In genomic region chr2:44848156-44848555, GRCm38 (mm10) we compare ENCODE assay signal across 23 mouse cellular contexts.
A peak's percentile ranks its signal among the peaks of the same experiment; 100 is the strongest.
DNase-seq lines count a peak whose midpoint lies in the region; ATAC-seq and TF ChIP-seq lines count a peak whose summit lies in the region.
"Had no signal": no experiment of that assay in that cellular context is flagged by ENCODE, and none has a peak within 500 bp of the region (broad histone marks: within the 10 kb centered on the region; RNA-seq: fewer than 3 reads in every experiment).

No protein-coding gene starts in this region.

- no peak for TF ChIP-seq EP300 in MEL (IDR thresholded peaks at IDR 0.05; ENCODE audit: low read depth in 1 of 2, low read length in 2 of 2)
- TF ChIP-seq EP300 in liver, postnatal 0 days (IDR thresholded peaks at IDR 0.05; ENCODE audit: low read depth): no peak

- TF ChIP-seq POLR2A in lung, adult 2 months (IDR thresholded peaks at IDR 0.05; ENCODE audit: borderline replicate concordance, extremely low read depth, low read depth, low read length): no peak
- TF ChIP-seq POLR2A in MEL (IDR thresholded peaks at IDR 0.05; ENCODE audit: control insufficient read depth in 1 of 2, insufficient read depth in 1 of 2, low read depth in 1 of 2, low read length in 2 of 2, poor library complexity in 1 of 2): no peak

- H3K4me2 ChIP-seq in lung, embryonic 14.5 days: no peak overlapping the region
- H3K4me2 ChIP-seq in liver, postnatal 0 days (ENCODE audit: low read depth, low read length): no peak overlapping the region
- H3K4me2 ChIP-seq: embryonic facial prominence, embryonic 12.5 days had no signal

- 70% methylated on average over 1 of the region's 1 CpGs for WGBS in lung, embryonic 14.5 days
- 43% methylated on average over 1 of the region's 1 CpGs for WGBS in lung, adult 2 months
- 39% methylated on average over 1 of the region's 1 CpGs for WGBS in liver, postnatal 0 days (ENCODE audit: insufficient replicate concordance)

- H3K4me3 ChIP-seq in lung, embryonic 14.5 days (ENCODE audit: low read depth, low read length): no peak overlapping the region
- H3K4me3 ChIP-seq in lung, adult 2 months (replicated peaks; ENCODE audit: extremely low read depth, low read depth, low read length): no peak overlapping the region
- no peak overlapping the region for H3K4me3 ChIP-seq in MEL (ENCODE audit: control insufficient read depth in 1 of 2, insufficient read depth in 1 of 2, low read depth in 2 of 2, low read length in 2 of 2)
- no peak overlapping the region for H3K4me3 ChIP-seq in liver, postnatal 0 days (ENCODE audit: low read depth, low read length)
- H3K4me3 ChIP-seq: embryonic facial prominence, embryonic 10.5 days; embryonic facial prominence, embryonic 12.5 days had no signal

- no peak for ATAC-seq in lung, embryonic 14.5 days (ENCODE audit: insufficient read depth)
- no peak for ATAC-seq in liver, postnatal 0 days
- ATAC-seq: CD4-positive, CD25-positive, alpha-beta regulatory T cell, adult 4 months; forebrain, embryonic 14.5 days; forebrain, embryonic 16.5 days had no signal

- no peak overlapping the region for H3K9ac ChIP-seq in lung, embryonic 14.5 days
- H3K9ac ChIP-seq in MEL (ENCODE audit: control insufficient read depth, low read depth, low read length, poor library complexity, severe bottlenecking): no peak overlapping the region
- H3K9ac ChIP-seq in liver, postnatal 0 days (replicated peaks): no peak overlapping the region
- H3K9ac ChIP-seq: embryonic facial prominence, embryonic 12.5 days had no signal

- no peak for TF ChIP-seq CTCF in lung, embryonic 14.5 days (IDR thresholded peaks at IDR 0.05; ENCODE audit: low read depth)
- no peak for TF ChIP-seq CTCF in lung, adult 2 months (IDR thresholded peaks at IDR 0.05; ENCODE audit: insufficient read depth, low read length)
- no peak for TF ChIP-seq CTCF in MEL (IDR thresholded peaks at IDR 0.05 in 2 of 3, conservative IDR thresholded peaks at IDR 0.05 in 1 of 3; ENCODE audit: control insufficient read depth in 1 of 3, insufficient read depth in 1 of 3, low read depth in 2 of 3, low read length in 3 of 3, poor library complexity in 1 of 3, severe bottlenecking in 1 of 3)
- no peak for TF ChIP-seq CTCF in liver, postnatal 0 days (IDR thresholded peaks at IDR 0.05; ENCODE audit: low read depth)

- 0 out of 2 replicates have a peak, but pooled peaks cover 7% of the 10 kb centered on the region for H3K36me3 ChIP-seq in lung, embryonic 14.5 days (ENCODE audit: insufficient read depth)
- H3K36me3 ChIP-seq in MEL (ENCODE audit: control insufficient read depth in 1 of 2, insufficient read depth in 2 of 2, low read length in 2 of 2): peaks cover 0 to 4% of the 10 kb centered on the region in 2 experiments; a peak in 1 of 4 replicates
- no peaks in the 10 kb centered on the region for H3K36me3 ChIP-seq in liver, postnatal 0 days (replicated peaks; ENCODE audit: insufficient read depth, low read length)
- H3K36me3 ChIP-seq: G1E had no signal

- DNase-seq in lung, embryonic 14.5 days: peak; percentile 46
- no peak for DNase-seq in lung, adult 2 months
- DNase-seq in 3T3-L1 (ENCODE audit: low read depth, low spot score): peak; percentile 60
- DNase-seq in MEL (ENCODE audit: low read depth, low spot score): peak; percentile 60
- peak; percentile 14 for DNase-seq in NIH3T3 (ENCODE audit: low read depth)
- DNase-seq in cerebellum, adult 11 months: no peak
- no peak for DNase-seq in liver, postnatal 0 days
- DNase-seq: adrenal gland, adult 2 months; adrenal gland, postnatal 10 days; adrenal gland, postnatal 36 days; B cell, adult 2 months; cerebellum, adult 18-20 months; cerebellum, adult 8-10 months; cerebellum, adult 9-11 months; cerebellum, postnatal 14 days; cerebellum, postnatal 36 days had no signal

- no peak for TF ChIP-seq RAD21 in MEL (IDR thresholded peaks at IDR 0.05; ENCODE audit: low read depth, low read length)

- peaks cover 8% of the 10 kb centered on the region; the same call in 1 of the 2 replicates for H3K9me3 ChIP-seq in lung, embryonic 14.5 days (ENCODE audit: low read depth, low read length)
- no peaks in the 10 kb centered on the region; the same call in 1 of the 2 replicates for H3K9me3 ChIP-seq in MEL (replicated peaks; ENCODE audit: insufficient read depth, low read length)
- peaks cover 10% of the 10 kb centered on the region for H3K9me3 ChIP-seq in liver, postnatal 0 days (ENCODE audit: low read length)

- H3K4me1 ChIP-seq in lung, embryonic 14.5 days (ENCODE audit: insufficient read depth): no peaks in the 10 kb centered on the region
- H3K4me1 ChIP-seq in lung, adult 2 months (ENCODE audit: control insufficient read depth, insufficient read depth, low read length): no peaks in the 10 kb centered on the region
- H3K4me1 ChIP-seq in MEL (ENCODE audit: control insufficient read depth in 1 of 2, insufficient read depth in 2 of 2, low read length in 2 of 2): no peaks in the 10 kb centered on the region
- no peaks in the 10 kb centered on the region for H3K4me1 ChIP-seq in liver, postnatal 0 days (ENCODE audit: insufficient read depth)
- H3K4me1 ChIP-seq: embryonic facial prominence, embryonic 10.5 days; embryonic facial prominence, embryonic 12.5 days had no signal

- no peaks in the 10 kb centered on the region for H3K27me3 ChIP-seq in lung, embryonic 14.5 days (ENCODE audit: insufficient read depth, low read length)
- H3K27me3 ChIP-seq in MEL (ENCODE audit: control insufficient read depth in 1 of 2, insufficient read depth in 2 of 2, low read length in 2 of 2): no peaks in the 10 kb centered on the region
- H3K27me3 ChIP-seq in liver, postnatal 0 days (ENCODE audit: insufficient read depth, low read length): no peaks in the 10 kb centered on the region
- H3K27me3 ChIP-seq: CH12.LX; embryonic facial prominence, embryonic 12.5 days had no signal

- H3K79me2 ChIP-seq in MEL (ENCODE audit: control insufficient read depth, insufficient read depth, low read length, poor library complexity): no peaks in the 10 kb centered on the region

- H3K27ac ChIP-seq in lung, embryonic 14.5 days (ENCODE audit: low read depth): no peak overlapping the region
- H3K27ac ChIP-seq in MEL (ENCODE audit: control insufficient read depth, low read depth, low read length): no peak overlapping the region
- no peak overlapping the region for H3K27ac ChIP-seq in liver, postnatal 0 days (ENCODE audit: low read depth)
- H3K27ac ChIP-seq: embryonic facial prominence, embryonic 10.5 days; embryonic facial prominence, embryonic 12.5 days had no signal

TF ChIP-seq in MEL, 35 proteins besides CTCF, POLR2A, EP300 and RAD21:
- TF ChIP-seq HCFC1 (IDR thresholded peaks at IDR 0.05; ENCODE audit: low read depth, low read length) (no peak), ZKSCAN1 (IDR thresholded peaks at IDR 0.05; ENCODE audit: low read depth, low read length) (no peak), ZMIZ1 (IDR thresholded peaks at IDR 0.05; ENCODE audit: low read depth, low read length) (no peak), ETS1 (IDR thresholded peaks at IDR 0.05; ENCODE audit: low read depth, low read length) (no peak), E2F4 (IDR thresholded peaks at IDR 0.05; ENCODE audit: borderline replicate concordance, low read depth, low read length) (no peak)

Comparison
In these comparisons a context has a peak if more than half of its experiments do, and no peak if none do; other contexts are left out.
1. DNase-seq: peak in lung, embryonic 14.5 days (single experiment), 3T3-L1 (single experiment), MEL (single experiment) and NIH3T3 (single experiment); none in lung, adult 2 months (single experiment), cerebellum, adult 11 months (single experiment) and liver, postnatal 0 days (single experiment).